Mouse (Mus musculus) activated CD4-positive, CD25-positive, alpha-beta regulatory T cell, adult 4 months (primary cell): ENCODE data around the gene Pnp2. TPM values are rescaled to one million over a fixed set of nuclear protein-coding genes. Genes with fewer than 3 reads are reported as not detected.
"Not testable (repeated sequence)": the region's sequence is repeated elsewhere in the genome, so short reads cannot be mapped to it uniquely, and the experiment has no call there.

Experiments used
- ATAC-seq: one replicate; pipeline ENCODE4 v1.8.0; 2017
- polyA plus RNA-seq, 2 experiments: library from polyadenylated mRNA; unstranded; fragments of 100-300 nt; shearing (Covaris generic); gene quantifications; one replicate each; pipeline ENCODE4 v1.2.1; 2017

Pnp2 gene
- under 1 TPM; 0.60 to 0.85 TPM for polyA plus RNA-seq

DNA sequence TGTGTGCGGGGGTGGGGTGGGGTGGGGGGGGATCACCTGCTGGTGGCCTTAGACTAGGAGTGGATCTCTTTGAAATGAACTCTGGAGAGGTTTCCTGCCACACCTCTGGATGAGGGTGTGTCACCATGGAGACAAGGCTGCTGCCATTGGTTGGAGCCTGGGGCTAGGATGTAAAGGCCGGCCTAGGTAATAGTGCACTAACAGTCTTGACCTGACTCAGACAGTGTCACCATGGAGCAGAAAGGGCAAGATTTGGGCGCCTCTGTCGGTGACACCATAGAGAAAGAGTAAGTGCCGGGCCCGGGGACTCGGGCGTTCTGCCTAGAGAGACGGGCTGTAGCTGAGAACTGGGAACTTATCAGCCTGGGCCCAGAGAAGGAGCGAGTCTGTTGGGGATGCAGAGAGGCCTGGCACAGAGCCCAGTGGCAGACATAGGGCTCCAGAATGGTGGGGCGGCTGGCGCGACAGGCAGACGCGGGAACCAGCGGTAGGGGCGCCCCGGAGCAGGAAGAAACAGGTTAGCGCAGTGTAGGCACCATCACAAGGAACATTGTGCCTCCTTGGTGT lies at the start of gene Pnp2:
TSS of gene Pnp2 (plus strand) at position 51 of the 567 bp plus-strand sequence.
- peak; percentile 89 for ATAC-seq

- no peak for ATAC-seq
Observed at GRCm38 (mm10) chr14:50908126-50908525, 47.7 kb upstream of the Pnp2 start.

DNA sequence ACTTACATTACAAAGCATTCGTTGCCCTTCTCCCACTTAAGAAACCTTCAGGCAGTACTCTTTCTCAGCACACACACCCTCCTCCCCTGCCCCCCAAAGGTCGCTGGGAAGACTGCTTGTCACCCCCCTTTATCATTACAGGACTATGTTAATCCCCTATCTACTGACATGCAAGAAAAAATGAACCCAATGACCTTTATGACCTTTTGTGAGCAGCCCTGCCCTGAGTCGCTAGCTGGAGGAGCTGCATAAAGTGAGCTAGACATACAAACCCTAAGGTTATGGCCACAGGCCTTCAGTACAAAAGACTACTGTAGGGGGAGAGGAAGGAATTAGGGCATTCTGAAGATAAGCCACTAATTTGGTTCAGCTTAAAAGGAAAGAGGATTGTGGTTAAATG lies 44.4 kb upstream of the Pnp2 start:
- ATAC-seq, result no peak

GRCm38 (mm10) chr14:50923437-50923836 lies 32.4 kb upstream of the Pnp2 start:
- ATAC-seq, result not testable (repeated sequence)

DNA sequence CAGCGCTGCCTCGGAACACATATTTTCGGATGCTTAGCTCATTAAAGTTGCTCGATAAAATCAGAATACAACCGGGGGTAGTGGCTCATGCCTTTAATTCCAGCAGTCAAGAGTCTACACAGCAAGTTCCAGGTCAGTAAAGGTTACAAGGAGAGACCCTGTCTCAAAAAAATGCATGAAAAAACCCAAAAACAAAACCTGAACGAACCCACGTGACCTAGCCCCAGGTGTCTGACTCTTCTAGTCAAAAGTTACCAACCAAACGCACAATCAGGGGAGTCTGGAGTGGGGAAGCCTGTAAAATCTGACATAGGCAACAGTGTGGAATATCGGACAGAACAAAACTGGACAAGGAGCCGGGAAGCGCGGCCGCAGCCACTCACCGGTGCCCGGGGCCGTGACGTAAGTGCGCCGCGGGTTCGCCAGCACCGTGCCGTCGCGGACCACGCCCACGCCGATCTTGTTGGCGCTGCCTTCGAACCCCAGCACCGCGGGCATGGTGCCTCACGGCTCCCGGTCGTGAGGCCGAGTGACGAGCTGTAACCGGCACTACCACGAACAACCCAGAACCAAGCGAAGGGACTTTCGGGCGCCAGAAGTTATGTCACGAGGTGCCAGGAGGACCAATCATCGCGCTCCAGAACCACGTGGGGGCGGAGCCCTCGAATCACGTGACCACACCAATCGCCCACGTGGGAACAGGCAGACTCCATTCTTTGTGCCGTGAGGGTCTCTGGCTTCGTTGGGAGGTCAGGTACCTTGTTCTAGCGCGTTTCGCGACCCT lies 31.3 kb upstream of the Pnp2 start, which contains the start of the genes Osgep and Apex1:
TSS of gene Osgep (minus strand) at position 613 of the 784 bp plus-strand sequence.
TSS of gene Apex1 (plus strand) at position 688 of the 784 bp plus-strand sequence.
- ATAC-seq, result peak; percentile 96

GRCm38 (mm10) chr14:50925111-50925920 lies 30.5 kb upstream of the Pnp2 start:
- ATAC-seq, result peak; percentile 5

GRCm38 (mm10) chr14:50927366-50927765 lies 28.4 kb upstream of the Pnp2 start:
- no peak for ATAC-seq

DNA sequence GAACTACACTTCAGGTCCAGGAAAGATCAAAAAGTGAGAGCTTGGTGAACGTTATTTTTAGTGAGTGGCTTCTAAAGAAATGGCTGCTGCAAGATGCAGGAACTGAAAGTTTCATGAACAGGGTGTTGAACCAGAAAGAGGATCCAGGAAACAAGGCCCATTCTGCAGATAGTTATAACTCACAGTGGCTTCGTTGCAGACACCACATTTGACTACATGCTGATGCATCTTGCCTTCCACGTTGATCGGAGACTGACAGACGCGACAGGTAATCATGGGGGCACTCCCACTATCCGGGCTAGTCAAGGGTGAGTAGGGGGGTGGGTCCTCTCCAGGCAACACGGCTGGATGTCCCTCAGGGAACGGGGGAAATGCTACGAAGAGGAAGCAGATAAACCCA lies 25.8 kb upstream of the Pnp2 start:
- no peak for ATAC-seq

GRCm38 (mm10) chr14:50930377-50930753 lies 25.4 kb upstream of the Pnp2 start:
- peak; percentile 26 for ATAC-seq

DNA sequence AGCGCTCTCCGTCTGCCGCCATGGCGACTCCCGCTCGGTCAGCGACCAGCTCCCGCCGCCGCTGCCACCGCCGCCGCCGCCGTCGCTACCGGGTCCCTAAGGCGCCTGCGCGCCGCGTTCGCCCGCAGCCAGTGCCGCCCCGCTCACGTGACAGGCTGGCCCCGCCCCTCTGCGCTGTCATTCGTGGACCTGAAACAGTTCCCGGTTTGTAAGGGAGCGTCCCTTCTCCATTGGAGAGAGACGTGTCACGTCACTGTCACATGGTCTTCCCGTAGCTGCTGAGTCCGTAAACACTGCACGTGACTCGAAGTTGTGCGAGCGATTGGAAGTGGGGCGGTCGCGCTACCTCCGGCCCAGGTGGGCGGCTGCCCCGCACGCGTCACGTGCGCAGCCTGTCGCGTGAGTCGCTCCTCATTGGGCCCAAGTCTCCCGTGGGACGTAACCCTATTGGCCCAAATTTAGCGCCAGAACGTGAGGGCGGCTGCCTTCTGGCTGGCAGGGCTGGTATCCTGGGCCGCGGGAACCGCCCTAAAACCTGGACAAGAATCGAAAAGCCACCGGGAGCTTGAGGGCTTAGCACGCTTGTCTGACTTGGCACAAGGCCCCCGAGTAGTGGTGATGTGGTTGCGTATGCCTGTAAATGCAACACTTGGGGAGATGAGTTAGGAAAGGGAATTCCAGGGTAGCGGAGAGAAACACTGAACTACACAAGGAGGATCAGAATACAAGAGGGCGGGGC lies 24.9 kb upstream of the Pnp2 start, which contains the start of the genes Pip4p1 and Pnp:
TSS of gene Pip4p1 (minus strand) at position 103 of the 739 bp plus-strand sequence.
TSS of gene Pnp (plus strand) at position 329 of the 739 bp plus-strand sequence.
- peak; percentile 94 for ATAC-seq

- no peak for ATAC-seq
Observed at GRCm38 (mm10) chr14:50931493-50932020, 24.2 kb upstream of the Pnp2 start.

- no peak for ATAC-seq
Observed at GRCm38 (mm10) chr14:50936649-50937048, 19.1 kb upstream of the Pnp2 start.

DNA sequence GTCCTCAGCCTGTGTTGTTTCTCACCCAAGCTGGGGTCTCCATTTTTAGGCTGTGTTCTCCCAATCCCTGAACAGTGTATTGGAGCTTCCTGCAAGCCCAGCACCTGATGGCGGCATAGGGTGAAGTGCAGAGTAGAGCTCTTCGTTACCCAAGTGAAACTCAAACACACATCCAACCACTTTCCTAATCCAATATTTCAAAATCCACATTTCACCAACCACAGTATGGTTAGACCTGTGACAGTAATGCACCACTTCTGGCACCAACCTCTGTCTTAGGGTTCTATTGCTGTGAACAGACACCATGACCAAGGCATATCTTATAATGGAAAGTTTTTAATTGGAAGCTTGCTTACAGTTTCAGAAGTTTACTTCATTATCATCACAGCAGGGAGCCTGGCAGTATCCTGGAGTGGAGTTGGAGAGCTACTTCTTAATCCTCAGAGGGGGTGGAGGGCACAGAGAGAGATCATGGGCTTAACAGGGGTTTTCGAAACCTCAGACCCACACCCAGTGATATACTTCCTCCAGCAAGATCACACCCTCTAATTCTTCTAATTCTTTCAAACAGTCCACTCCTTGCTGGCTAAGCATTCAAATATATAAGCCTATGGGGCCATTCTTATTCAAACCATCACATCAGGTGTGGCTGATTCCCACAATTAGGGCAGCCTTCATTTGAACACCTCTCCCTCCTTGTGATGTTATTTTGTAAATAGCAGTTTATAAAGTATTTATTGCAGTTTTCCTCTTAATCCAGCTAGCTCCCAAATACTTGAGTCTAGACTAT lies 17.5 kb upstream of the Pnp2 start:
- no peak for ATAC-seq

GRCm38 (mm10) chr14:50938940-50939339 lies 16.9 kb upstream of the Pnp2 start:
- ATAC-seq, result peak; percentile 69

DNA sequence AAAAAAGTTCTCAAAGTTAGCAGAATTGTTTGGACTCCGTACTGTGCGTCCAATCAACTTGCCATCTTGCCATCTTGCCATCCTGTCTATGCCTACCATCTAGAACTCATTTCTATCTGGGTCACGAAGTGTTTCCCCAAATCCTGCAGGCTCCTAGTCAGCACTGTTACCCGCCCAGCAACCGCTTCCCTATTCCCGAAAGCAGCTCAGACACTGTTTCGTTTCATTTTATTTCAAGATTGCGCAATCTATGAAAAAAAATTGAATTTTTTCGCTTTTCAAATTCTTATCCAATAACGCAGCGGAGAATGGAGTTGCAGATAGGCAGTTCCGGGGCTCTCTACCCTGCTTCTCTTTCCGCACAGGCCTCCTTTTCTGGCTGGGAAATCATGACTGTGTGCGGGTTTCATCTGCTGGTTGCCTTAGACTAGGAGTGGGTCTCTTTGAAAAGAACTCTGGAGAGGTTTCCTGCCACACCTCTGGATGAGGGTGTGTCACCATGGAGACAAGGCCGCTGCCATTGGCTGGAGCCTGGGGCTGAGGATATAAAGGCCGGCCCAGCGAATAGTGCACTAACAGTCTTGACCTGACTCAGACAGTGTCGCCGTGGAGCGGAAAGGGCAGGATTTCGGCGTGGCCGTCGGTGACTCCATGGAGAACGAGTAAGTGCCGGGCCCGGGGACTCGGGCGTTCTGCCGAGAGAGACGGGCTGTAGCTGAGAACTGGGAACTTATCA lies 11.7 kb upstream of the Pnp2 start, which contains the start of gene Gm49342:
TSS of gene Gm49342 (plus strand) at position 586 of the 736 bp plus-strand sequence.
- peak; percentile 92 for ATAC-seq

DNA sequence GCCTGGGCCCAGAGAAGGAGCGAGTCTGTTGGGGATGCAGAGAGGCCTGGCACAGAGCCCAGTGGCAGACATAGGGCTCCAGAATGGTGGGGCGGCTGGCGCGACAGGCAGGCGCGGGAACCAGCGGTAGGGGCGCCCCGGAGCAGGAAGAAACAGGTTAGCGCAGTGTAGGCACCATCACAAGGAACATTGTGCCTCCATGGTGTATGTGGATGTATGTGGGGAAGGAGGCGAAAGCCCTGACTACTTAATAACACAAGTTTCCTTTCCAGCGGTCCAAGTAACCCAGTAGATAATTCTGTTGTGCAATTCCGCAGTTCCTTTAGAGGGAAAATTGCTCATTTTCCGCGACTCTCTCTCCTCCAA lies 11.1 kb upstream of the Pnp2 start:
- peak; percentile 88 for ATAC-seq

DNA sequence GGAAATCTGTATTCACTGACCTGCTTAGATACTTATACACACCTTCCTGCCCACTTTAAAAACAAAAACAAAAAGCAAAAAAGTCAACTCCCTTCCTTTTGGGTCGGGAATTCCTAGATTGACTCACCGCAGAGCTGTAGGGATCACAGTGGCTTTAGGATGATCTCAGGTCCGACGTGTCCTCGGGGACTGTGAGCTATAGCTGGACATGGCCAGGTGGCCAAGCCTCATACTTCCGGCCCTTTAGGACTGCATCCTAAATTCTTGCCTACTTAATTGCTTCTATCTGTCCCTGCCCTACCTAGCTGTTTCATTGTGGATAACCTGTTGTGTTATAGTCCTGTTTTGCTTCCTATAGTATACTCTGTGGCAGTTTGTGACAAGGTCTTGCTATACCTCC lies 10.7 kb upstream of the Pnp2 start:
- ATAC-seq, result not testable (repeated sequence)

DNA sequence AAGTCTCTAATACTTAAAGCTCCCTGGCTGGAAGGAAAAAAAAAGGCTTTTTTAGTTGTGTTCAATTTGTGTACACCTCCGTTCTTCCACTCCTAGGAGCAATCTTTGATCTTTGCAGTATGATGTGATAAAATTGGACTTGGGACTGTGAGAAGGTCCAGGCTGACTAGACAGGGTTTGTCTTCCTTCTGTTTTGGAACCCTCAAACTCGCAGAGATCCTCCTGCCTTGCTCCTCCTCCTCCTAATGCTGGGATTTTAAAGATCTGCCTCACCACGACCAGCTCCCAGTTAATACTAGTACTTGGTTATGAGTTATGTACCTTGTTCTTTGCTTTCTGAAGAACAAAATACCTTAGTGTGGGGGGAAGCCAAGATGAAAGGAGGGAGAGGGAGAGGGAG lies 10.3 kb upstream of the Pnp2 start:
- ATAC-seq, result not testable (repeated sequence)

- ATAC-seq, result no peak
Observed at GRCm38 (mm10) chr14:50955487-50955886, 305 bp upstream of the Pnp2 start.

GRCm38 (mm10) chr14:50956724-50957123 lies 932 bp downstream of the Pnp2 start:
- ATAC-seq, result not testable (repeated sequence)
